Mouse (Mus musculus) CH12.LX (cell line): ENCODE data around the gene Parp1. TPM values are rescaled to one million over a fixed set of nuclear protein-coding genes. Genes with fewer than 3 reads are reported as not detected.
A peak's percentile ranks its signal among the peaks of the same experiment; 100 is the strongest.

ENCODE experiments used
- DNase-seq: peaks from one replicate; pipeline ENCODE4 v3.0.0-alpha.2; 2013; ENCODE audit errors: extremely low read depth
- H3K27ac ChIP-seq: 2 replicates; pipeline ENCODE4 v1.5.1; 2012; ENCODE audit warnings: low read depth, mild to moderate bottlenecking, control low read depth, moderate library complexity; ENCODE audit not compliant: insufficient read depth
- H3K27me3 ChIP-seq: replicated peaks from 2 replicates; pipeline ENCODE3; 2012; ENCODE audit warnings: inconsistent platforms
- H3K36me3 ChIP-seq, 2 experiments: replicated peaks in 1 of 2; 2 replicates each; pipeline versions ENCODE3 to v1.6.1; 2012; ENCODE audit warnings: inconsistent platforms in 1 of 2, low read length in 1 of 2, mild to moderate bottlenecking in 1 of 2, mixed read lengths in 1 of 2, moderate library complexity in 1 of 2; ENCODE audit not compliant: control insufficient read depth in 1 of 2, insufficient read depth in 1 of 2
- H3K4me1 ChIP-seq, 2 experiments: 2 replicates each; pipeline ENCODE4 v1.6.1; 2012; ENCODE audit warnings: inconsistent platforms in 1 of 2, moderate library complexity in 1 of 2; ENCODE audit not compliant: insufficient read depth in 2 of 2, control insufficient read depth in 1 of 2
- H3K4me2 ChIP-seq: 2 replicates; pipeline ENCODE4 v1.6.1; 2012; ENCODE audit warnings: low read depth, mild to moderate bottlenecking, control low read depth; ENCODE audit not compliant: poor library complexity, insufficient read depth, severe bottlenecking
- H3K4me3 ChIP-seq, 3 experiments: fragments of 150-350 bp in 1 of 3; sonication (generic) in 1 of 3; replicated peaks in 1 of 3; 2 replicates each; pipeline versions ENCODE3 to v1.5.1; 2011 to 2012; ENCODE audit warnings: low read depth in 2 of 3, low read length in 2 of 3, mild to moderate bottlenecking in 2 of 3, moderate library complexity in 2 of 3, control low read depth in 1 of 3, improper control_type of control experiment in 1 of 3, inconsistent platforms in 1 of 3, mixed read lengths in 1 of 3; ENCODE audit not compliant: poor library complexity in 1 of 3
- H3K79me2 ChIP-seq: replicated peaks from 2 replicates; pipeline ENCODE4 v1.6.1; 2012; ENCODE audit warnings: mild to moderate bottlenecking, moderate library complexity; ENCODE audit not compliant: control insufficient read depth, poor library complexity, insufficient read depth, severe bottlenecking; ENCODE audit errors: extremely low read depth
- H3K9ac ChIP-seq: 2 replicates; pipeline ENCODE4 v1.6.1; 2012; ENCODE audit warnings: low read depth, mild to moderate bottlenecking, control low read depth, moderate library complexity; ENCODE audit not compliant: insufficient read depth
- H3K9me3 ChIP-seq: replicated peaks from 2 replicates; pipeline ENCODE3; 2012; ENCODE audit warnings: low read length, inconsistent platforms, mixed read lengths
- BHLHE40 ChIP-seq: IDR thresholded peaks from 2 replicates; pipeline ENCODE4 v1.6.1; 2011; ENCODE audit warnings: mild to moderate bottlenecking, low read depth, low read length, improper control_type of control experiment
- CHD1 ChIP-seq: IDR thresholded peaks from 2 replicates; pipeline ENCODE4 v1.6.1; 2012; ENCODE audit warnings: low read depth, low read length, improper control_type of control experiment, inconsistent platforms
- CTCF ChIP-seq, 2 experiments: IDR thresholded peaks in 1 of 2; conservative IDR thresholded peaks in 1 of 2; 2 replicates each; pipeline ENCODE4 v1.5.1; 2011 to 2012; ENCODE audit warnings: low read depth in 2 of 2, low read length in 2 of 2, improper control_type of control experiment in 1 of 2, inconsistent platforms in 1 of 2, mild to moderate bottlenecking in 1 of 2, moderate library complexity in 1 of 2
- HCFC1 ChIP-seq: IDR thresholded peaks from 2 replicates; pipeline ENCODE4 v1.6.1; 2012; ENCODE audit warnings: low read depth, mild to moderate bottlenecking, inconsistent platforms, low read length, improper control_type of control experiment
- MAX ChIP-seq: IDR thresholded peaks from 2 replicates; pipeline ENCODE4 v1.6.1; 2011; ENCODE audit warnings: low read length, improper control_type of control experiment
- MAZ ChIP-seq: IDR thresholded peaks from 2 replicates; pipeline ENCODE4 v1.6.1; 2012; ENCODE audit warnings: low read depth, mild to moderate bottlenecking, inconsistent platforms, low read length, improper control_type of control experiment, moderate library complexity
- MEF2A ChIP-seq: IDR thresholded peaks from 2 replicates; pipeline ENCODE4 v1.6.1; 2014; ENCODE audit warnings: low read depth, mild to moderate bottlenecking, inconsistent platforms, low read length, improper control_type of control experiment, borderline replicate concordance
- MXI1 ChIP-seq: IDR thresholded peaks from 2 replicates; pipeline ENCODE4 v1.6.1; 2011; ENCODE audit warnings: mild to moderate bottlenecking, low read depth, low read length, improper control_type of control experiment
- MYC ChIP-seq: IDR thresholded peaks from 2 replicates; pipeline ENCODE4 v1.6.1; 2011; ENCODE audit warnings: low read depth, mild to moderate bottlenecking, improper control_type of control experiment, low read length
- NELFE ChIP-seq: IDR thresholded peaks from 2 replicates; pipeline ENCODE4 v1.6.1; 2011; ENCODE audit warnings: low read depth, low read length, improper control_type of control experiment
- NRF1 ChIP-seq: IDR thresholded peaks from 2 replicates; pipeline ENCODE4 v1.6.1; 2014; ENCODE audit warnings: low read depth, mild to moderate bottlenecking, inconsistent platforms, low read length, improper control_type of control experiment, moderate library complexity
- PAX5 ChIP-seq: IDR thresholded peaks from 2 replicates; pipeline ENCODE4 v1.6.1; 2012; ENCODE audit warnings: low read length, inconsistent platforms, mixed read lengths
- POLR2A ChIP-seq: IDR thresholded peaks from 2 replicates; pipeline ENCODE4 v1.6.1; 2011; ENCODE audit warnings: low read depth, mild to moderate bottlenecking, improper control_type of control experiment, low read length
- POLR2AphosphoS2 ChIP-seq: IDR thresholded peaks from 2 replicates; pipeline ENCODE4 v1.6.1; 2011; ENCODE audit warnings: low read depth, low read length, improper control_type of control experiment
- RAD21 ChIP-seq: IDR thresholded peaks from 2 replicates; pipeline ENCODE4 v1.6.1; 2011; ENCODE audit warnings: low read depth, mild to moderate bottlenecking, low read length, improper control_type of control experiment, moderate library complexity
- RCOR1 ChIP-seq: conservative IDR thresholded peaks from 2 replicates; pipeline ENCODE4 v1.6.1; 2012; ENCODE audit warnings: low read depth, mild to moderate bottlenecking, inconsistent platforms, low read length, improper control_type of control experiment
- SIN3A ChIP-seq: IDR thresholded peaks from 2 replicates; pipeline ENCODE4 v1.6.1; 2012; ENCODE audit warnings: low read length, improper control_type of control experiment, inconsistent platforms
- SMC3 ChIP-seq: IDR thresholded peaks from 2 replicates; pipeline ENCODE4 v1.6.1; 2011; ENCODE audit warnings: low read depth, low read length, improper control_type of control experiment
- TBP ChIP-seq: conservative IDR thresholded peaks from 2 replicates; pipeline ENCODE4 v1.6.1; 2011; ENCODE audit warnings: low read depth, low read length, improper control_type of control experiment
- TCF12 ChIP-seq: IDR thresholded peaks from 2 replicates; pipeline ENCODE4 v1.6.1; 2014; ENCODE audit warnings: low read depth, mild to moderate bottlenecking, inconsistent platforms, low read length, improper control_type of control experiment
- UBTF ChIP-seq: IDR thresholded peaks from 2 replicates; pipeline ENCODE4 v1.6.1; 2012; ENCODE audit warnings: low read depth, mild to moderate bottlenecking, inconsistent platforms, low read length, improper control_type of control experiment, moderate library complexity
- USF1 ChIP-seq: IDR thresholded peaks from 2 replicates; pipeline ENCODE4 v1.6.1; 2014; ENCODE audit warnings: low read depth, mild to moderate bottlenecking, inconsistent platforms, low read length, improper control_type of control experiment
- USF2 ChIP-seq: conservative IDR thresholded peaks from 2 replicates; pipeline ENCODE4 v1.6.1; 2011; ENCODE audit warnings: low read depth, low read length, improper control_type of control experiment
- ZNF384 ChIP-seq: IDR thresholded peaks from 2 replicates; pipeline ENCODE4 v1.6.1; 2012; ENCODE audit warnings: low read depth, low read length, improper control_type of control experiment, inconsistent platforms
- dilution Hi-C: fragments of 300-500 bp; cut with MboI; formaldehyde crosslinking; loops from 2 replicates; pipeline ENCODE4 v1.14.3; 2020; ENCODE audit warnings: low sequenced_read_pairs; ENCODE audit not compliant: extremely low pct_unique_long_range_greater_than_20kb, extremely low pct_ligation_motif_present
- in situ Hi-C: fragments of 300-500 bp; cut with MboI; formaldehyde crosslinking; loops from 3 replicates; pipeline ENCODE4 v1.14.3; 2019; ENCODE audit warnings: low sequenced_read_pairs, low pct_ligation_motif_present, low pct_unique_long_range_greater_than_20kb, mixed read lengths
- polyA plus RNA-seq: library from polyadenylated mRNA; unstranded; fragments of >175 nt; gene quantifications from 2 replicates; pipeline ENCODE4 v1.2.1, GENCODE M21; 2012; ENCODE audit warnings: low read depth; ENCODE audit not compliant: insufficient read length
- total RNA-seq, 2 experiments: library from RNA; depleted of rRNA; stranded (reverse); fragments of 300-350 nt in 1 of 2; fragments of >200 nt in 1 of 2; gene quantifications; 2 replicates each; pipeline ENCODE4 v1.2.3; 2012 to 2014

Gene Parp1
- total RNA-seq (2012; rRNA removed) (313 and 333 TPM in 2 replicates), total RNA-seq (2014; rRNA removed) (304 and 310 TPM in 2 replicates), polyA plus RNA-seq (310 and 344 TPM in 2 replicates)

DNA sequence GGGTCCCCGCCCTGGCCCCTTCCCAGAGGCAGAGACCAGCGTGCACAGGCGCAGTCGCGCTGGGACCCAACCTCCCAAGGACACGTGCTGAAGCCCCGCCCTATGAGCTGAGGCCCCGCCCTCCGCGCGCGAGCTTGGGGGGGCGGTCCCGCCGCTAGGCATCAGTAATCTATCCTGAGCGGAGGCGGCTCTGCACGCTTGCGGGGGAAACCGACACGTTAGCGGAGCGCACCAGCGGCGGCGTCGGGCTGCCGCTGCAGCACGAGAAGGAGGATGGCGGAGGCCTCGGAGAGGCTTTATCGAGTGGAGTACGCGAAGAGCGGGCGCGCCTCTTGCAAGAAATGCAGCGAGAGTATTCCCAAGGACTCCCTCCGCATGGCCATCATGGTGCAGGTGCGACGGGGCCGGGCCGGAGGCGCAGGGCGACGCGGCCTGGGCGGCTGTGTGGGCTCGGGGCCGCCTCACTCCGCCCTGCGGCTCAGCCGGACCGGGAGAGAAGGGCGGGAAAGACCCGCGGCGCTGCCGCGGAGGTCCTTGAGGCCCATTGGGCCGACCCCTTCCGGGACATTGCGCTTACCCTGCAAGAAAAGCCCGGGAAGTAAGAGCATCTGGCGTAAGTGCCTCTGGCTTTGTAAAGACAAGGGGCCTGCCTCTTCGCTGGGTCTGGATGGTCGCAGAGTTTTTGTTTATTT, at the start of gene Parp1:
TSS of gene Parp1 (plus strand) at position 164 of the 692 bp plus-strand sequence.
- H3K4me2 ChIP-seq = peak within 1 kb of the TSS; percentile 97
- in situ Hi-C loops = no loop called here
- H3K4me1 ChIP-seq = peaks cover 26 to 51% of the 10 kb centered on the region in 2 experiments
- no peaks in the 10 kb centered on the region for H3K9me3 ChIP-seq
- H3K36me3 ChIP-seq = peaks cover 4 to 32% of the 10 kb centered on the region in 2 experiments
- TF ChIP-seq SMC3 (no peak), USF1 (peak; percentile 82), ZNF384 (peak; percentile 9; the same call in 1 of the 2 replicates), NRF1 (peak; percentile 90), TBP (peak; percentile 37; the same call in 1 of the 2 replicates), UBTF (peak; percentile 80; the same call in 1 of the 2 replicates), HCFC1 (peak; percentile 67), NELFE (peak; percentile 83), SIN3A (peak; percentile 85), MYC (no peak; the same call in none of the 2 replicates), MAZ (peak; percentile 75), RCOR1 (no peak), MEF2A (no peak), TCF12 (peak; percentile 81; the same call in 1 of the 2 replicates), USF2 (peak; percentile 55), MAX (peak; percentile 91), POLR2A (peak; percentile 94), MXI1 (peak; percentile 85), CTCF (conservative IDR thresholded peaks at IDR 0.05 in 1 of 2, IDR thresholded peaks at IDR 0.05 in 1 of 2; ENCODE audit: low read depth in 2 of 2, low read length in 2 of 2) (no peak), BHLHE40 (peak; percentile 94)
- H3K79me2 ChIP-seq = peaks cover 49% of the 10 kb centered on the region
- H3K4me3 ChIP-seq = peak within 1 kb of the TSS; percentile 79 to 94 (median 84)
- dilution Hi-C loops = no loop called here
- H3K9ac ChIP-seq = peak within 1 kb of the TSS; percentile 83
- peak; percentile 92 for DNase-seq
- no peaks in the 10 kb centered on the region for H3K27me3 ChIP-seq
- H3K27ac ChIP-seq = peak within 1 kb of the TSS; percentile 70

DNA sequence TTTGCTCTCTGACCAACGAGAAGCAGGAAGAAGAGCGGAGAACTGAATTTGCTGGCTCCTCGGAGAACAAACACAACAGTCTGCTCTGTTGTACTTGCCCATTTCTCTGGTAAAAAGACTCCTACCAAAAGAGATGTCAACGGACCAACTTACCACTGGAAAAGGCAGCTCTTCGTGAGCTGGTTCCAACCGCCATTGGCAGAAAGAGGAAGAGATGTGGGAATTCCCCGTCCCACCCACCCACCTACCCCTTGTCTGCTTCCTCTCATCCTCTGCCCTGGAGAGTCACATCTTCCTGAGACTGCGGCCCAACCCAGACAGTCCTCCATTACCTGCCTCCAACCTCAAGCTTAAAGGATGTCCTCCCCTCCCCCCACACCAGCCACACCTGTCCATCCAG, 49.2 kb upstream of the Parp1 start:
- Histone ChIP-seq H3K36me3 (peaks cover 0 to 15% of the 10 kb centered on the region in 2 experiments), H3K79me2 (no peaks in the 10 kb centered on the region), H3K4me3 (peak overlapping the region; percentile 35 to 60 (median 47)), H3K4me1 (peaks cover 33 to 57% of the 10 kb centered on the region in 2 experiments), H3K27me3 (no peaks in the 10 kb centered on the region), H3K9ac (peak overlapping the region; percentile 54), H3K9me3 (no peaks in the 10 kb centered on the region), H3K27ac (peak overlapping the region; percentile 65), H3K4me2 (peak overlapping the region; percentile 79)
- TF ChIP-seq POLR2AphosphoS2 (no peak), POLR2A (peak; percentile 52), PAX5 (no peak), TCF12 (0 out of 2 replicates have a peak, but pooled peaks have one; percentile 29), TBP (peak; percentile 78), CHD1 (no peak), RAD21 (no peak), HCFC1 (no peak), CTCF (conservative IDR thresholded peaks at IDR 0.05 in 1 of 2, IDR thresholded peaks at IDR 0.05 in 1 of 2; ENCODE audit: low read depth in 2 of 2, low read length in 2 of 2) (no peak)
- peak; percentile 72 for DNase-seq
- dilution Hi-C loops = no loop called here
- in situ Hi-C loops = no loop called here
